Mouse (Mus musculus) heart, embryonic 10.5 days (tissue): ENCODE measurements around the gene AC161166.1. TPM values are rescaled to one million over a fixed set of nuclear protein-coding genes. Genes with fewer than 3 reads are reported as not detected.
A peak's percentile ranks its signal among the peaks of the same experiment; 100 is the strongest.

Experiments
- DNase-seq: peaks from one replicate; pipeline ENCODE4 v3.0.0-alpha.2; 2017; ENCODE audit warnings: low spot score
- H3K27ac ChIP-seq: fragments of 300-500 bp; sonication (generic); 2 replicates; pipeline ENCODE4 v1.5.1; 2016; ENCODE audit warnings: mild to moderate bottlenecking
- H3K27me3 ChIP-seq: fragments of 300-500 bp; sonication (generic); 2 replicates; pipeline ENCODE4 v1.6.1; 2016; ENCODE audit warnings: mild to moderate bottlenecking; ENCODE audit not compliant: poor library complexity, insufficient read depth, severe bottlenecking
- H3K36me3 ChIP-seq: fragments of 300-500 bp; sonication (generic); 2 replicates; pipeline ENCODE4 v1.6.1; 2016; ENCODE audit warnings: mild to moderate bottlenecking, moderate library complexity
- H3K4me1 ChIP-seq: fragments of 300-500 bp; sonication (generic); 2 replicates; pipeline ENCODE4 v1.6.1; 2016; ENCODE audit warnings: mild to moderate bottlenecking
- H3K4me3 ChIP-seq: fragments of 300-500 bp; sonication (generic); 2 replicates; pipeline ENCODE4 v1.5.1; 2016; ENCODE audit warnings: mild to moderate bottlenecking, moderate library complexity
- H3K9me3 ChIP-seq: fragments of 300-500 bp; sonication (generic); 2 replicates; pipeline ENCODE4 v1.6.1; 2016; ENCODE audit warnings: mild to moderate bottlenecking, moderate library complexity
- WGBS: fragments of 180-500 bp; shearing (Covaris S2); methylation state at CpG from one replicate; pipeline ENCODE4 v1.1.7; 2016; 5-methylcytosine and 5-hydroxymethylcytosine counted together
- polyA plus RNA-seq: library from polyadenylated mRNA; unstranded; fragments of >200 nt; fragmentation: Nextera tagmentation; extraction: Ambion mirVana; gene quantifications from 2 replicates; pipeline ENCODE4 v1.2.1, GENCODE M21; 2016

Gene AC161166.1
- polyA plus RNA-seq, 1 experiment from 2014 or later = 0.49 TPM

DNA sequence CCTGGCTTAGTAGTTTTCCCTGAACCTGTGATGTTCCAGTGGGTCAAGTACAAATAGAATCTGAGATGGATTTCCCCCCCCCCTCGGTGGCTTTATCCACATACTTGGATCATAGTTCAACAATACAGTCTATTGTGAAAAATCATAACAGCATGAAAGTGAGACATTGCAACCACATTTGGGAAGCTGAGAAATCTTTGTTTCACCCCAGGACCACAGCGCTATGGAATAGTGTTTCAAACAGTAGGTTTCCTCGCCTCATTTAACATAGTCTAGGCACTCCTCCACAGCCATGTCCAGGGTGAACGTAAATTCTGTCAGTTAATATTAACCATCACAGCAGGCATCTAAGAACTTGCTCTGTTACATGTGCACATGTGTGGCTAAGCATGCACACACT is 24.8 kb upstream of the AC161166.1 start:
- Histone ChIP-seq H3K9me3 (no peaks in the 10 kb centered on the region), H3K4me1 (peaks cover 13% of the 10 kb centered on the region), H3K4me3 (no peak overlapping the region), H3K27ac (no peak overlapping the region), H3K27me3 (peaks cover 30% of the 10 kb centered on the region), H3K36me3 (peaks cover 29% of the 10 kb centered on the region)
- no peak for DNase-seq
- WGBS = 88% methylated on average over 4 of the region's 4 CpGs

DNA sequence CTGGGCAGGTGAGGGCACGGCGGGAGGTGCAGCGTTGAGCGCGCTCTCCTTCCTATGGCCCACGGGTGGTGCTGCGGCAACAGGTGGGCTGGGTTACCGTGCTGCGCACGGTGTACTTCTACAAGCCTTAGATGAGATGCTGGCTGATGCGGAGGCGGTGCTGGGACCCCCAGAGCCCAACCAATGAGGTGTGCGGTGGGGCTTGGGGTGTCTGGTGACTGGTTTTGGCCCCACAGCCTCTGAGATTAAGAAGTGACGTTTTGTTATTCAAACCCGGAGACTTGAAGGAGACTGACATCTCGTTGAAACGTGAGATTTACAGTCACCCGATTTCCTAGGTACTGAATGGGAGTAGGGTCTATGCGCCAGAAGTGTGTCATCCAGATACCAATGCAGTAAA is 22.0 kb upstream of the AC161166.1 start:
- H3K4me3 ChIP-seq = peak overlapping the region; percentile 50
- 0 out of 2 replicates have a peak overlapping the region, but pooled peaks have one; percentile 33 for H3K27ac ChIP-seq
- peaks cover 29% of the 10 kb centered on the region for H3K36me3 ChIP-seq
- 24% methylated on average over 19 of the region's 19 CpGs for WGBS
- H3K27me3 ChIP-seq = peaks cover 30% of the 10 kb centered on the region
- H3K9me3 ChIP-seq = no peaks in the 10 kb centered on the region
- H3K4me1 ChIP-seq = peaks cover 21% of the 10 kb centered on the region
- no peak for DNase-seq

DNA sequence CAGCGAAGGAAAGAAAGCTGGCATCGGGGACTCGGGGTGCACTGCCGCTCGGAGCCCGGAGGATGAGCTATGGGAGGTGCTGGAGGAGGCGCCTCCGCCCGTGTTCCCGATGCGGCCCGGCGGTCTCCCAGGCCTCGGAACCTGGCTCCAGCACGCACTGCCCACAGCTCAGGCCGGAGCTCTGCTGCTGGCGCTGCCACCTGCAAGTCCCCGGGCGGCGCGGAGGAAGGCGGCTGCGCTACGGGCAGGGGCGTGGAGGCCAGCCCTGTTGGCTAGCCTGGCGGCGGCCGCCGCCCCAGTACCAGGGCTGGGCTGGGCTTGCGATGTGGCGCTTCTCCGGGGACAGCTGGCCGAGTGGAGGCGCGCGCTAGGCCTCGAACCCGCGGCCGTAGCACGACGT is 21.6 kb upstream of the AC161166.1 start:
- H3K4me1 ChIP-seq = peaks cover 23% of the 10 kb centered on the region
- H3K4me3 ChIP-seq = peak overlapping the region; percentile 50
- no peaks in the 10 kb centered on the region for H3K9me3 ChIP-seq
- WGBS = 15% methylated on average over 42 of the region's 42 CpGs
- peaks cover 30% of the 10 kb centered on the region for H3K27me3 ChIP-seq
- H3K27ac ChIP-seq = 0 out of 2 replicates have a peak overlapping the region, but pooled peaks have one; percentile 33
- peaks cover 29% of the 10 kb centered on the region for H3K36me3 ChIP-seq
- DNase-seq = no peak

DNA sequence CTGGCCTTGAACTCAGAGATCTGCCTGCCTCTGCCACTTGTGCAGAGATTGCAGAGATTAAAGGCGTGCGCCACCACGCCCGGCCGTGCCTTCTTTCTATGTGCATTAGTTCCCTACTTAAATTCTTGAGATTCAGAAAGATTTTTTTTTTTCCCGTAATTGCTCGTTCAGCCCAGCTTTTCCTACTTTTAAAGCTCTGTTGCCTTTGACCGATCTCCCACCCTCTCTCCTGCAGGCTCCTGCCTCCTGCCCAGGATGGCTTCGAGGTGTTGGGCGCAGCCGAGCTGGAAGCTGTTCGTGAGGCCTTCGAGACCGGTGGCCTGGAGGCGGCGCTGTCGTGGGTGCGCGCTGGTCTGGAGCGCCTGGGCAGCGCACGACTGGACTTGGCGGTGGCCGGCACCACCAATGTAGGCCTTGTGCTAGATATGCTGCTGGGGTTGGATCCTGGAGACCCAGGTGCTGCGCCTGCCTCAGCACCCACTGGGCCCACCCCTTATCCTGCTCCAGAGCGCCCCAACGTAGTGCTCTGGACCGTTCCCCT is 20.8 kb upstream of the AC161166.1 start:
- H3K9me3 ChIP-seq = no peaks in the 10 kb centered on the region
- peaks cover 29% of the 10 kb centered on the region for H3K36me3 ChIP-seq
- 64% methylated on average over 28 of the region's 28 CpGs for WGBS
- no peak overlapping the region for H3K27ac ChIP-seq
- no peak for DNase-seq
- peaks cover 23% of the 10 kb centered on the region for H3K4me1 ChIP-seq
- H3K4me3 ChIP-seq = peak overlapping the region; percentile 50; the same call in 1 of the 2 replicates
- peaks cover 30% of the 10 kb centered on the region for H3K27me3 ChIP-seq

DNA sequence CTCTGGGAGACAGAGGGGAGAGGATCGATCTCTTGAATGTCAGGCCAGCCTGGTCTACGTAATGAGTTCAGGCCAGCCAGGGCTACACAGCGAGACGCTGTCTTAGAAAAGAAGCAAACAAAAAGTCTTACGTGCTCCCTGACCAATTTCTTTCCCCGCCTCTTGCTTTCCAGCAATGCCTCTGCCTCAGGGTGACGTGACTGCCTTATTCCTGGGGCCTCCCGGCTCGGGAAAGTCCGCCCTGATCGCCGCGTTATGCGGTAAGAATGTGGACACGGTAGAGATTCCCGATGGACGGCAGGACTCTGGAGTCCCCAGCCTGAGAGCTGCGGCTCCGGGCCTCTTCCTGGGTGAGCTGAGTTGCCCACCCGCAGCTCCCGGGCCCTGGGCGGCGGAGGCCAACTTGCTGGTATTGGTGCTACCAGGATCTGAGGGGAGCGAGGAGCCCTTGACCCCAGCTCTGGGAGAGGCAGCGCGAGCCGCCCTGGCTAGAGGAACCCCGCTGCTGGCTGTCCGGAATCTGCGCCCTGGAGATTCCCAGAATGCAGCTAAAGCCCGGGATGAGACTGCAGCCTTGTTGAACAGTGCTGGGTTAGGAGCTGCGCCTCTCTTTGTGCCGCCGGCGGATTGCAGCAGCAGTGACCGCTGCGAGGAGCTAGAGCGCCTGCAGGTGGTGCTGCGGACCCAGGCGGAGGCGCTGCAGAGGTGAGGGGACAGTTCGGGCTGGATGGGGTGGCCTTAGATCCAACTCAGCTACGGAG is 19.1 kb upstream of the AC161166.1 start:
- Histone ChIP-seq H3K27me3 (peaks cover 30% of the 10 kb centered on the region), H3K4me3 (peak overlapping the region; percentile 75), H3K27ac (peak overlapping the region; percentile 97), H3K36me3 (peaks cover 29% of the 10 kb centered on the region), H3K4me1 (peaks cover 23% of the 10 kb centered on the region), H3K9me3 (no peaks in the 10 kb centered on the region)
- WGBS = 2% methylated on average over 43 of the region's 43 CpGs
- peak; percentile 93 for DNase-seq

DNA sequence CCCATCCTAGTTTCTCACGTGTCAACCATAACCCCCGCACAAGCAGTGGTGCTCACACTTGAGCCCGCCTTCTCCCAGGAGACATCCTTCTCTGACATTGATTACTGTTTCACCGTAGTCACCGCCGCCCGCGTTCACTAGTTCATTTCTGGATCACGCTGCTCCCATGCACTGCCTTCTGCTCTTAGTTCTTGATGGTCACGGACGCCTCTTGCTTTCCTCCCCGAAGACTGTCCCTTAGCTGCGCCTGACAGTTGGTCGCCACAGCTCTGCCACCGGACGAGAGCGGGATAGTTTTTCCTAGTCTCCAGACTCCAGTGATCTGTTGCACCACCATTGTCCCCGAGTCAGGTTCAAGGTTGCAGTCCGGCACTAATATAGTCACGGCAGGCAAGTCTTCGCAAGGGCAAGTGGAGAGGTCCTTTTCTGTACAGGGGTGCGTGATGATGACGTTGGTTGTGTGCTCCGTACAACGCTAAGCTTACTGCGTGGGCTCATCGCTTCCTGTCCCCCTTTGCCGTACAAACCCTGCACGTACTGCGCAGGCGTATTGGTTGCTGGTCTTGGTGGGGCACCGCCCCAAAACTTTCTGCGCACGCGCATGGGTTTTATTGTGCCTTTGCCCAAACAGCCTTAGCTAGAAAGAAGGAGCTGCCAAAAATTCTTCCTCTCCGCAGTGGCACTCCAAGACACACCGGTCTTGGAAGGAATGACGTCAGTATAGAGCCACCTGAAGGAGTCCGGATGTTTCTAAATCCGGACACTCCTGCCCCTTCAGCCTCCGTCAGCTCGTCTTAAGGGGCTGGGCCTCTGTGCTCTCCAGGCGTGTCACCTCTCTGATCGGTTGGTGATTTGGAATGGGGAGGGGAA is 18.0 kb upstream of the AC161166.1 start, which contains the start of gene Irgq:
TSS of gene Irgq (plus strand) at position 628 of the 870 bp plus-strand sequence.
- Histone ChIP-seq H3K4me3 (peak within 1 kb of the TSS; percentile 75), H3K9me3 (no peaks in the 10 kb centered on the region), H3K27ac (peak within 1 kb of the TSS; percentile 97), H3K36me3 (peaks cover 18% of the 10 kb centered on the region), H3K4me1 (peaks cover 23% of the 10 kb centered on the region), H3K27me3 (peaks cover 25% of the 10 kb centered on the region)
- WGBS = under 1% methylated on average over 44 of the region's 44 CpGs
- DNase-seq = peak; percentile 99

DNA sequence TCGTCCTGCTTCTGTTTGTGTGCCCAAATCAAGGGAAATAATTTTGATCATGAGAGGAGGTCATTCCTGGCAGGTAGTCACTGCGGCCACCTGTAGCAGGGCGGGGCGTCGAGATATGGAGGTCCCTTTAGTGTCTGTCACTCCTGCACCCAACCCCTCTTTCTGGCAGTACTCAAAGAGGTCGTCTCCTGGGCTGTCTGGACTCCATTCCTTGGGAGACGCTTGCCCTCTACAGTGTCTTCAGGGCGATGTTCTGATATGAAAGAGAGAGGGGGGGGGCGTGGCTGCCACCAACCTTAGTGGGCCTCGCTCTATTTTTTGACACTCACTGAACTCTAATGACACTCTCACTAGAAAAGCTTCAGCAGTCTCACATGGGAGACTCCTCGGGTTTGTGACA is 17.3 kb upstream of the AC161166.1 start:
- Histone ChIP-seq H3K27ac (peak overlapping the region; percentile 97), H3K36me3 (peaks cover 17% of the 10 kb centered on the region), H3K4me3 (peak overlapping the region; percentile 75), H3K9me3 (no peaks in the 10 kb centered on the region), H3K27me3 (peaks cover 17% of the 10 kb centered on the region), H3K4me1 (peaks cover 23% of the 10 kb centered on the region)
- DNase-seq = no peak
- 52% methylated on average over 11 of the region's 11 CpGs for WGBS

DNA sequence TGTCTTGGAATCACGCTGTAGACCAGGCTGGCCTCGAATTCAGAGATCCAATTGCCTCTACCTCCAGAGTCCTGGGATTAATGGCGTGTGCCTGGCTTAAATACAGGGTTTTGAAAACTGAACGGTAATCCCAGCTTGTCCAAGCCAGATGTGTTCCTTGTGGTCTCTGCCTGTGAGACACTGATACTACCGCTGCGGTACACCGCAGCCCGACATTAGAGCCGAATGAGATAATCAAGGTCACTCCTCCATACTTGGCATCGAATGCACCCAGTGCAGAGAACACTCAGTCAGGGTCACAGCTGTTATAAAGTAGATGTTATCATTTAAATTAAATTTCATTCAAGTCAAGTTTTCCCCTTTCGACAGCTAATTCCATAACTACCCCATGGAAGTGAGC is 16.6 kb upstream of the AC161166.1 start:
- Histone ChIP-seq H3K36me3 (peaks cover 12% of the 10 kb centered on the region), H3K9me3 (no peaks in the 10 kb centered on the region), H3K27me3 (peaks cover 10% of the 10 kb centered on the region), H3K27ac (no peak overlapping the region), H3K4me3 (no peak overlapping the region), H3K4me1 (peaks cover 18% of the 10 kb centered on the region)
- DNase-seq = no peak
- 92% methylated on average over 11 of the region's 11 CpGs for WGBS

DNA sequence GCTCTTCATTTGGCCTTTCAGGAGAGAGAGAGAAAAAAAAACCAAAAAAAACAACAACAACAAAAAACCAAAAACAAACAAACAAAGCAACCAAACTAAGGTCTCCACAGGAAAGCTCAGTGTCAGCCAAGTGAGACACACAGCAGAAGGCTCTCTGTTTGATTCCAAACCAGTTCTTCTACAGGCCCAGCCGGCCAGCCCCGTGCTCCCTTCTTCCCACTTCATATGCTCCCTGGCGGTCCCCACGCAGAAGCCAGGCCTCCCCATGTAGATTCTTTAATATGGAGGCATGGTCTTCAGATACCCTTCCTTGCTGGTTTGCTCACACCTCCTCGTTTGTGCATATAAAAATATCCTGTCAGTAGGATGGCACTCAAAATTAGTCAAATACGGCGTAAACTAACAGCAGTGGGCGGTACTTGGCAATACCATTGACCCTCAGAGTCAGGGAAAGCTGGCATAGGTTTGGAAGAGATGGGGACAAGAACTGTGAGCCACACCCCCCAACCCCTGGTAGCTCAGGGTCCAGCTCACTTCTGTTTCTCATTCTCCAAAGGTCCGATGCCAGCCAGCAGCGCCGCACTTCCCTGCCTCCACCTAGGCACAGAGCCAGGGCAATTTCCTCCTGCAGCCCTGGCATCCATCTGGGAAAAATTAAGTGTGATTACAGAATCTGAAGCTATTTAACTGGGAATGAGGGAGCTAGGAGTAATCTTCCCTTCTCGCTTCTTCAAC is 13.6 kb upstream of the AC161166.1 start:
- WGBS = 80% methylated on average over 12 of the region's 12 CpGs
- Histone ChIP-seq H3K36me3 (no peaks in the 10 kb centered on the region), H3K4me3 (no peak overlapping the region), H3K9me3 (no peaks in the 10 kb centered on the region), H3K27ac (no peak overlapping the region), H3K27me3 (no peaks in the 10 kb centered on the region), H3K4me1 (peaks cover 7% of the 10 kb centered on the region)
- DNase-seq = no peak

DNA sequence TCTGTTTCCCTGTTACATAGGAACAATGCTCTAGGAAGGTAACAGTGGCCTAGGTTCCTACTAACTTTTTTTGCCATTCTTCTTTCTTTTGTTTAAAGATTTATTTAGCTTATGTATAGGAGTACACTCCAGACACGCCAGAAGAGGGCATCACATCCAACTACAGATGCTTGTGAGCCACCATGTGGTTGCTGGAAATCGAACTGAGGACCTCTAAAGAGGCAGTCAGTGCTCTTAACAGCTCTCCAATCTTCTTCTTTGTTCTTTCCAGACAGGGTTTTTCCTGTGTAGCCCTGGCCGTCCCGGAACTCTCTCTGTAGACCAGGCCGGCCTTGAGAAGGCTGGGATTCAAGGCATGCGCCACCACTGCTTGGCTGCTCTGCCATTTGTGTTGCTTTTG is 12.7 kb upstream of the AC161166.1 start:
- WGBS = 82% methylated on average over 6 of the region's 6 CpGs
- no peak overlapping the region for H3K4me3 ChIP-seq
- H3K4me1 ChIP-seq = peaks cover 7% of the 10 kb centered on the region
- H3K27ac ChIP-seq = no peak overlapping the region
- no peaks in the 10 kb centered on the region for H3K36me3 ChIP-seq
- no peak for DNase-seq
- no peaks in the 10 kb centered on the region for H3K9me3 ChIP-seq
- no peaks in the 10 kb centered on the region for H3K27me3 ChIP-seq

DNA sequence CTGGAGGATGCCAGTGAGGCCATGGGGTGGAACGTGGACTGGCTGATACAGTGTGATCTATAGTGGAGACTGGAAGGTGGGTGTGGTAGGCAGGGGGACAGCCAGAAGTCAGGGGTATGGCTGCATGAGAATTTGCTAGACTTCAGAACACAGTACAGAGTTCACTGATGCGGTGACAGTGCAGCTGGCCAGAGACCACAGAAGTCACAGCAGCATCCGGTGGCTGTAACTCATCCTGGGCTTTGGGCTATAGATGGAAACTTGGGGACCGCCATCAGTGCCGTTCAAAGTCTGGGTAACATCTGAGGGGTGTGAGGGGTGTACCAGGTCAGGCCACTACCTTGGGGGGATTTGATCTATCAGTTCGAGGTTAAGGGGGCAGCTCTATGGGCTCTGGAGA is 11.5 kb upstream of the AC161166.1 start:
- WGBS = 79% methylated on average over 6 of the region's 6 CpGs

DNA sequence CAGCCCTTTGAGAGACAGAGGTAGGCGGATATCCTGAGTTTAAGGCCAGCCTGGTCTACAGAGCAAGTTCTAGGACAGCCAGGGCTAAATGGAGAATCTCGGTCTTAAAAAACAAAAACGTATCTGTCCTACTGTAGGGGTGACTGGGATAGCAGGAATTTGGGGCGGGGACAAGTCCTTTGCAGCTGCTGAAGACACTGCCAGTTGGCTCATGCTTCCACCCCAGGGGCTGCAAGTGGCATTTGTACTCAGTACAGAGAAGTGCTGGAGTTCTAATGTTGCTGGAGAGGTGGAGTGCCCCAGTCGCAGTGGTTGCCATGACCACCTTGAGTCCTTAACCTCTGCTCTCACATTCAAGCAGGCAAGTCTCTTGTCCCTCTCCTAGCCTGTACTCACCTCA is 10.6 kb upstream of the AC161166.1 start:
- Histone ChIP-seq H3K4me3 (no peak overlapping the region), H3K27me3 (no peaks in the 10 kb centered on the region), H3K36me3 (0 out of 2 replicates have a peak, but pooled peaks cover 3% of the 10 kb centered on the region), H3K9me3 (no peaks in the 10 kb centered on the region), H3K27ac (no peak overlapping the region), H3K4me1 (no peaks in the 10 kb centered on the region)
- DNase-seq = no peak
- WGBS = 57% methylated on average over 5 of the region's 5 CpGs

More for the DNA sequence above, 11.5 kb upstream of the AC161166.1 start:
- no peaks in the 10 kb centered on the region for H3K9me3 ChIP-seq
- no peaks in the 10 kb centered on the region for H3K27me3 ChIP-seq
- no peaks in the 10 kb centered on the region for H3K4me1 ChIP-seq
- DNase-seq = no peak
- no peak overlapping the region for H3K27ac ChIP-seq
- H3K36me3 ChIP-seq = no peaks in the 10 kb centered on the region
- no peak overlapping the region for H3K4me3 ChIP-seq
